12 mouse cellular contexts compared by ENCODE assay signal in genomic region chr2:180276851-180277259, GRCm38 (mm10). TPM values are rescaled to one million over a fixed set of nuclear protein-coding genes. Genes with fewer than 3 reads are reported as not detected.
DNase-seq lines count a peak whose midpoint lies in the region; ATAC-seq lines count a peak whose summit lies in the region.
"Had no signal": no experiment of that assay in that cellular context is flagged by ENCODE, and none has a peak within 500 bp of the region (broad histone marks: within the 10 kb centered on the region; RNA-seq: fewer than 3 reads in every experiment).

No protein-coding gene starts in this region.

- 39% methylated on average over 8 of the region's 8 CpGs for WGBS in lung, embryonic 15.5 days
- 44% methylated on average over 8 of the region's 8 CpGs for WGBS in stomach, embryonic 16.5 days
- 76% methylated on average over 8 of the region's 8 CpGs for WGBS in forebrain, embryonic 11.5 days

- no peak overlapping the region for H3K9ac ChIP-seq in lung, embryonic 15.5 days
- H3K9ac ChIP-seq in stomach, embryonic 16.5 days (ENCODE audit: low read length) = no peak overlapping the region
- no peak overlapping the region for H3K9ac ChIP-seq in forebrain, embryonic 11.5 days (ENCODE audit: low read length)

- H3K9me3 ChIP-seq in lung, embryonic 15.5 days = no peaks in the 10 kb centered on the region
- no peaks in the 10 kb centered on the region for H3K9me3 ChIP-seq in stomach, embryonic 16.5 days (replicated peaks; ENCODE audit: control insufficient read depth, low read length)
- H3K9me3 ChIP-seq in forebrain, embryonic 11.5 days (ENCODE audit: control insufficient read depth, low read length) = no peaks in the 10 kb centered on the region

- peaks cover 45% of the 10 kb centered on the region for H3K4me1 ChIP-seq in lung, embryonic 15.5 days
- peaks cover 31% of the 10 kb centered on the region for H3K4me1 ChIP-seq in stomach, embryonic 16.5 days (ENCODE audit: control insufficient read depth, insufficient read depth, low read length)
- peaks cover 5% of the 10 kb centered on the region for H3K4me1 ChIP-seq in forebrain, embryonic 11.5 days (replicated peaks; ENCODE audit: control insufficient read depth, insufficient read depth, low read length)

- H3K27me3 ChIP-seq in lung, embryonic 15.5 days = no peaks in the 10 kb centered on the region
- H3K27me3 ChIP-seq in stomach, embryonic 16.5 days (ENCODE audit: control insufficient read depth, insufficient read depth, low read length) = no peaks in the 10 kb centered on the region
- H3K27me3 ChIP-seq in forebrain, embryonic 11.5 days (ENCODE audit: control insufficient read depth, insufficient read depth, low read length) = peaks cover 2% of the 10 kb centered on the region; the same call in 1 of the 2 replicates

- H3K4me3 ChIP-seq in lung, embryonic 15.5 days = no peak overlapping the region
- no peak overlapping the region for H3K4me3 ChIP-seq in stomach, embryonic 16.5 days (replicated peaks; ENCODE audit: low read length)
- H3K4me3 ChIP-seq in forebrain, embryonic 11.5 days (ENCODE audit: low read depth, low read length) = no peak overlapping the region

- H3K36me3 ChIP-seq in lung, embryonic 15.5 days = no peaks in the 10 kb centered on the region
- H3K36me3 ChIP-seq in stomach, embryonic 16.5 days (ENCODE audit: control insufficient read depth, insufficient read depth, low read length) = no peaks in the 10 kb centered on the region
- no peaks in the 10 kb centered on the region for H3K36me3 ChIP-seq in forebrain, embryonic 11.5 days (ENCODE audit: control insufficient read depth, insufficient read depth, low read length)

- peak overlapping the region; percentile 70 for H3K27ac ChIP-seq in lung, embryonic 15.5 days
- peak overlapping the region; percentile 88 for H3K27ac ChIP-seq in stomach, embryonic 16.5 days (ENCODE audit: low read length)
- no peak overlapping the region for H3K27ac ChIP-seq in forebrain, embryonic 11.5 days (ENCODE audit: low read depth, low read length)

- peak; percentile 28 for DNase-seq in thymus, postnatal 14 days
- no peak for DNase-seq in thymus, postnatal 25 days
- DNase-seq in MN1 (ENCODE audit: low spot score) = no peak
- no peak for DNase-seq in layer of hippocampus, adult 9-11 months
- no peak for DNase-seq in forebrain, embryonic 11.5 days (ENCODE audit: low spot score)
- DNase-seq: adrenal gland, adult 2 months; kidney, adult 2 months; midbrain, embryonic 14.5 days had no signal

- ATAC-seq in hematopoietic stem cell, adult 5-6 weeks (replicated peaks in 1 of 2; ENCODE audit: insufficient read depth in 1 of 2, low FRiP score in 2 of 2, low TSS enrichment in 1 of 2, low read depth in 1 of 2, poor library complexity in 2 of 2, severe bottlenecking in 2 of 2) = peak; percentile 58 to 60
- no peak for ATAC-seq in lung, embryonic 15.5 days (ENCODE audit: borderline replicate concordance, extremely low read depth, low FRiP score, low TSS enrichment)
- ATAC-seq in stomach, embryonic 16.5 days (ENCODE audit: insufficient read depth, low FRiP score) = peak; percentile 57
- no peak for ATAC-seq in forebrain, embryonic 11.5 days (replicated peaks; ENCODE audit: low FRiP score)

- no peak overlapping the region for H3K4me2 ChIP-seq in lung, embryonic 15.5 days
- peak overlapping the region; percentile 41; the same call in 1 of the 2 replicates for H3K4me2 ChIP-seq in stomach, embryonic 16.5 days (ENCODE audit: low read depth, low read length)
- no peak overlapping the region for H3K4me2 ChIP-seq in forebrain, embryonic 11.5 days (ENCODE audit: low read depth, low read length, severe bottlenecking)

RNA-seq across cellular contexts. Expression of gene Cables2, which starts 3.6 kb away (rescaled TPM):
- total RNA-seq in hematopoietic stem cell, adult 5-6 weeks (2017) = 9.8 and 16.8 TPM in 2 replicates
- 14.1 and 16.5 TPM in 2 replicates for polyA plus RNA-seq in lung, embryonic 15.5 days (2015; fragmentation: Nextera tagmentation; extraction: Ambion mirVana)
- 4.3 and 4.6 TPM in 2 replicates for polyA plus RNA-seq in stomach, embryonic 16.5 days (2015; fragmentation: Nextera tagmentation; extraction: Ambion mirVana)
- polyA plus RNA-seq in forebrain, embryonic 11.5 days (2014; fragmentation: Nextera tagmentation; extraction: Ambion mirVana) = 16.8 and 18.7 TPM in 2 replicates

RNA-seq across cellular contexts. Expression of gene Rbbp8nl, which starts 12.8 kb away (rescaled TPM):
- total RNA-seq in hematopoietic stem cell, adult 5-6 weeks (2017) = not detected in 2 replicates
- polyA plus RNA-seq in lung, embryonic 15.5 days (2015; fragmentation: Nextera tagmentation; extraction: Ambion mirVana) = 2.3 and 3.1 TPM in 2 replicates
- 3.7 and 5.9 TPM in 2 replicates for polyA plus RNA-seq in stomach, embryonic 16.5 days (2015; fragmentation: Nextera tagmentation; extraction: Ambion mirVana)
- polyA plus RNA-seq in forebrain, embryonic 11.5 days (2014; fragmentation: Nextera tagmentation; extraction: Ambion mirVana) = 0.08 TPM in 1 of 2 replicates, not detected in the other
- total RNA-seq: adrenal gland, adult 2 months had no signal
- polyA plus RNA-seq: adrenal gland, adult 2 months; midbrain, embryonic 14.5 days had no signal

RNA-seq across cellular contexts. Expression of gene Rps21, which starts 19.7 kb away (rescaled TPM):
- total RNA-seq in hematopoietic stem cell, adult 5-6 weeks (2017) = 2,895 and 4,157 TPM in 2 replicates
- 477 and 524 TPM in 2 replicates for polyA plus RNA-seq in lung, embryonic 15.5 days (2015; fragmentation: Nextera tagmentation; extraction: Ambion mirVana)
- polyA plus RNA-seq in stomach, embryonic 16.5 days (2015; fragmentation: Nextera tagmentation; extraction: Ambion mirVana) = 408 and 537 TPM in 2 replicates
- 423 and 468 TPM in 2 replicates for polyA plus RNA-seq in forebrain, embryonic 11.5 days (2014; fragmentation: Nextera tagmentation; extraction: Ambion mirVana)

RNA-seq across cellular contexts. Expression of gene Lama5, which starts 51.2 kb away (rescaled TPM):
- 0.20 and 1.9 TPM in 2 replicates for total RNA-seq in hematopoietic stem cell, adult 5-6 weeks (2017)
- 79.0 and 83.2 TPM in 2 replicates for polyA plus RNA-seq in lung, embryonic 15.5 days (2015; fragmentation: Nextera tagmentation; extraction: Ambion mirVana)
- 61.3 and 64.6 TPM in 2 replicates for polyA plus RNA-seq in stomach, embryonic 16.5 days (2015; fragmentation: Nextera tagmentation; extraction: Ambion mirVana)
- 5.9 and 7.8 TPM in 2 replicates for polyA plus RNA-seq in forebrain, embryonic 11.5 days (2014; fragmentation: Nextera tagmentation; extraction: Ambion mirVana)

RNA-seq across cellular contexts. Expression of gene Gata5, which starts 57.6 kb away (rescaled TPM):
- total RNA-seq in hematopoietic stem cell, adult 5-6 weeks (2017) = not detected in 2 replicates
- 26.2 and 27.8 TPM in 2 replicates for polyA plus RNA-seq in lung, embryonic 15.5 days (2015; fragmentation: Nextera tagmentation; extraction: Ambion mirVana)
- 5.6 and 6.7 TPM in 2 replicates for polyA plus RNA-seq in stomach, embryonic 16.5 days (2015; fragmentation: Nextera tagmentation; extraction: Ambion mirVana)
- polyA plus RNA-seq in forebrain, embryonic 11.5 days (2014; fragmentation: Nextera tagmentation; extraction: Ambion mirVana) = 0.05 TPM in 1 of 2 replicates, not detected in the other
- polyA plus RNA-seq: embryonic facial prominence, embryonic 14.5 days; midbrain, embryonic 14.5 days had no signal

Comparison
In these comparisons a context has a peak if more than half of its experiments do, and no peak if none do; other contexts are left out.
1. ATAC-seq: peak in hematopoietic stem cell, adult 5-6 weeks (2 of 2) and stomach, embryonic 16.5 days (single experiment); none in lung, embryonic 15.5 days (single experiment) and forebrain, embryonic 11.5 days (single experiment).